ENCODE assay signal across 34 mouse cellular contexts in the genomic region with DNA sequence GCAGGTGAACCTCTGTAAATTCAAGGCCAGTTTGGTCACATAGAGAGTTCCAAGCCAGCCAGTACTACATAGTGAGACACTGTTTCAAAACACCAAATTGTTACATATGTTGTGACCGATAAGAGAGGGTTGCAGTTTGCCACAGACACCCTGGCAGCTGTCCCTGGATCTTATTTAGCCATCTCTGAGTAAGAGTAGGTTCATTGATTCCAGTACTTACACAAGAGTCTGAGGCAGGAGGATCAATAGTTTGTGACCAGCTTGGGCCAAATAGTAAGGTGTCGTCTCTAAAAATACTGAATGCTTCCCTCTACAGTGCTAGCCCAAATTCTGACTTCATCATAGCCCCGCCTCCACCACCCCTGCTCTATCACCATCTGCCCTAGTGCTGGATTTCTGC. TPM values are rescaled to one million over a fixed set of nuclear protein-coding genes. Genes with fewer than 3 reads are reported as not detected.
DNase-seq lines count a peak whose midpoint lies in the region; ATAC-seq and TF ChIP-seq lines count a peak whose summit lies in the region.
"Had no signal": no experiment of that assay in that cellular context is flagged by ENCODE, and none has a peak within 500 bp of the region (broad histone marks: within the 10 kb centered on the region; RNA-seq: fewer than 3 reads in every experiment).

No protein-coding gene starts in this region.

- no peak for TF ChIP-seq POLR2A in small intestine, adult 2 months (IDR thresholded peaks at IDR 0.05; ENCODE audit: low read depth, low read length)

- no peaks in the 10 kb centered on the region for H3K27me3 ChIP-seq in liver, embryonic 12.5 days (replicated peaks)
- H3K27me3 ChIP-seq in liver, embryonic 11.5 days (replicated peaks; ENCODE audit: control insufficient read depth, insufficient read depth, low read length), result no peaks in the 10 kb centered on the region
- no peaks in the 10 kb centered on the region for H3K27me3 ChIP-seq in liver, embryonic 15.5 days
- no peaks in the 10 kb centered on the region for H3K27me3 ChIP-seq in small intestine, adult 2 months (ENCODE audit: control insufficient read depth, insufficient read depth, low read length)
- no peaks in the 10 kb centered on the region for H3K27me3 ChIP-seq in kidney, embryonic 16.5 days (ENCODE audit: insufficient read depth, low read length)
- H3K27me3 ChIP-seq in lung, postnatal 0 days (replicated peaks; ENCODE audit: insufficient read depth, low read length), result no peaks in the 10 kb centered on the region
- H3K27me3 ChIP-seq: embryonic facial prominence, embryonic 12.5 days; limb, embryonic 12.5 days; neural tube, embryonic 15.5 days had no signal

- H3K4me3 ChIP-seq in liver, embryonic 12.5 days, result no peak overlapping the region
- H3K4me3 ChIP-seq in liver, embryonic 11.5 days (ENCODE audit: low read depth, low read length), result no peak overlapping the region
- no peak overlapping the region for H3K4me3 ChIP-seq in liver, embryonic 15.5 days (replicated peaks)
- no peak overlapping the region for H3K4me3 ChIP-seq in small intestine, adult 2 months (ENCODE audit: low read depth, low read length)
- H3K4me3 ChIP-seq in kidney, embryonic 16.5 days (ENCODE audit: low read length), result no peak overlapping the region
- no peak overlapping the region for H3K4me3 ChIP-seq in lung, postnatal 0 days (ENCODE audit: low read depth, low read length)
- H3K4me3 ChIP-seq: embryonic facial prominence, embryonic 12.5 days; forebrain, embryonic 10.5 days; gastrocnemius, adult 2 months; limb, embryonic 12.5 days; neural tube, embryonic 15.5 days had no signal

- H3K9me3 ChIP-seq in liver, embryonic 12.5 days (replicated peaks), result no peaks in the 10 kb centered on the region
- no peaks in the 10 kb centered on the region for H3K9me3 ChIP-seq in liver, embryonic 11.5 days (ENCODE audit: control insufficient read depth, low read length)
- H3K9me3 ChIP-seq in liver, embryonic 15.5 days (replicated peaks), result no peaks in the 10 kb centered on the region
- no peaks in the 10 kb centered on the region for H3K9me3 ChIP-seq in kidney, embryonic 16.5 days (ENCODE audit: low read length)
- H3K9me3 ChIP-seq in lung, postnatal 0 days (ENCODE audit: low read length), result no peaks in the 10 kb centered on the region
- H3K9me3 ChIP-seq: embryonic facial prominence, embryonic 12.5 days; forebrain, embryonic 10.5 days; limb, embryonic 12.5 days; neural tube, embryonic 15.5 days had no signal

- ATAC-seq in liver, embryonic 12.5 days, result peak; percentile 42; the same call in 1 of the 2 replicates
- no peak; the same call in 1 of the 2 replicates for ATAC-seq in liver, embryonic 11.5 days (replicated peaks; ENCODE audit: low FRiP score)
- ATAC-seq in liver, embryonic 15.5 days (ENCODE audit: insufficient read depth), result peak; percentile 42; the same call in 1 of the 2 replicates
- no peak for ATAC-seq in kidney, embryonic 16.5 days (ENCODE audit: low FRiP score, low TSS enrichment)
- no peak for ATAC-seq in lung, postnatal 0 days
- ATAC-seq: activated CD4-positive, CD25-positive, alpha-beta regulatory T cell, adult 4 months; CD4-positive, CD25-positive, alpha-beta regulatory T cell, adult 4 months; forebrain, embryonic 16.5 days; inflammation-experienced regulatory T-cells, adult 6 months had no signal

- no peak overlapping the region for H3K4me2 ChIP-seq in liver, embryonic 12.5 days
- no peak overlapping the region for H3K4me2 ChIP-seq in liver, embryonic 11.5 days
- no peak overlapping the region for H3K4me2 ChIP-seq in liver, embryonic 15.5 days
- no peak overlapping the region for H3K4me2 ChIP-seq in kidney, embryonic 16.5 days (replicated peaks; ENCODE audit: low read depth, low read length)
- H3K4me2 ChIP-seq in lung, postnatal 0 days (replicated peaks; ENCODE audit: low read depth, low read length), result no peak overlapping the region
- H3K4me2 ChIP-seq: embryonic facial prominence, embryonic 12.5 days; heart, embryonic 11.5 days; hindbrain, embryonic 14.5 days; limb, embryonic 12.5 days; neural tube, embryonic 15.5 days had no signal

- no peak for TF ChIP-seq CTCF in small intestine, adult 2 months (IDR thresholded peaks at IDR 0.05; ENCODE audit: extremely low read depth, insufficient read length, insufficient replicate concordance, low read depth, low read length)
- TF ChIP-seq CTCF in lung, postnatal 0 days (IDR thresholded peaks at IDR 0.05), result no peak

- WGBS in liver, embryonic 12.5 days (ENCODE audit: insufficient replicate concordance), result 64% methylated on average over 3 of the region's 3 CpGs
- WGBS in liver, embryonic 11.5 days, result 80% methylated on average over 3 of the region's 3 CpGs
- WGBS in liver, embryonic 15.5 days (ENCODE audit: insufficient replicate concordance), result 59% methylated on average over 3 of the region's 3 CpGs
- 66% methylated on average over 3 of the region's 3 CpGs for WGBS in small intestine, adult 2 months
- 83% methylated on average over 3 of the region's 3 CpGs for WGBS in kidney, embryonic 16.5 days
- WGBS in lung, postnatal 0 days, result 82% methylated on average over 3 of the region's 3 CpGs

- peaks cover 13% of the 10 kb centered on the region; the same call in 1 of the 2 replicates for H3K4me1 ChIP-seq in liver, embryonic 12.5 days
- H3K4me1 ChIP-seq in liver, embryonic 11.5 days (replicated peaks; ENCODE audit: control insufficient read depth, insufficient read depth, low read length), result no peaks in the 10 kb centered on the region
- peaks cover 6% of the 10 kb centered on the region for H3K4me1 ChIP-seq in liver, embryonic 15.5 days (replicated peaks)
- H3K4me1 ChIP-seq in small intestine, adult 2 months (ENCODE audit: control insufficient read depth, insufficient read depth, insufficient read length, low read length), result peaks cover under 1% of the 10 kb centered on the region; the same call in 1 of the 2 replicates
- peaks cover 3% of the 10 kb centered on the region; the same call in 1 of the 2 replicates for H3K4me1 ChIP-seq in kidney, embryonic 16.5 days (ENCODE audit: insufficient read depth, low read length)
- H3K4me1 ChIP-seq in lung, postnatal 0 days (ENCODE audit: insufficient read depth, low read depth, low read length), result no peaks in the 10 kb centered on the region
- H3K4me1 ChIP-seq: embryonic facial prominence, embryonic 12.5 days; forebrain, embryonic 10.5 days; neural tube, embryonic 15.5 days had no signal

- TF ChIP-seq EP300 in lung, postnatal 0 days (IDR thresholded peaks at IDR 0.05), result no peak

- H3K36me3 ChIP-seq in liver, embryonic 12.5 days, result no peaks in the 10 kb centered on the region
- H3K36me3 ChIP-seq in liver, embryonic 11.5 days (ENCODE audit: control insufficient read depth, insufficient read depth, low read length), result no peaks in the 10 kb centered on the region
- H3K36me3 ChIP-seq in liver, embryonic 15.5 days (replicated peaks), result no peaks in the 10 kb centered on the region
- no peaks in the 10 kb centered on the region for H3K36me3 ChIP-seq in small intestine, adult 2 months (ENCODE audit: control insufficient read depth, insufficient read depth, low read length)
- H3K36me3 ChIP-seq in kidney, embryonic 16.5 days (ENCODE audit: insufficient read depth, low read length), result no peaks in the 10 kb centered on the region
- H3K36me3 ChIP-seq in lung, postnatal 0 days (ENCODE audit: insufficient read depth, low read length), result no peaks in the 10 kb centered on the region
- H3K36me3 ChIP-seq: embryonic facial prominence, embryonic 12.5 days; forebrain, embryonic 10.5 days; limb, embryonic 12.5 days; neural tube, embryonic 15.5 days had no signal

- DNase-seq in liver, embryonic 11.5 days (ENCODE audit: low spot score), result no peak
- peak; percentile 65 for DNase-seq in A20 (ENCODE audit: low read depth, low spot score)
- DNase-seq in cerebellum, adult 11-12 months, result no peak
- DNase-seq in lung, postnatal 0 days (ENCODE audit: low spot score), result no peak
- DNase-seq: adrenal gland, adult 8-10 months; cerebellum, adult 8-10 months; cerebellum, postnatal 36 days; embryo, embryonic 11 days; gastrocnemius, adult 2 months; gastrocnemius, postnatal 36 days; heart, adult 18-20 months; heart, postnatal 4 days; kidney, adult 11 months; kidney, postnatal 25 days; lung, postnatal 4 days; midbrain, embryonic 14.5 days; right cerebral cortex, postnatal 25 days; thymus, adult 18-20 months had no signal

- H3K9ac ChIP-seq in liver, embryonic 12.5 days, result no peak overlapping the region
- no peak overlapping the region for H3K9ac ChIP-seq in liver, embryonic 11.5 days (ENCODE audit: low read depth, low read length)
- H3K9ac ChIP-seq in liver, embryonic 15.5 days, result no peak overlapping the region
- H3K9ac ChIP-seq in kidney, embryonic 16.5 days (replicated peaks; ENCODE audit: low read length), result no peak overlapping the region
- H3K9ac ChIP-seq in lung, postnatal 0 days (replicated peaks; ENCODE audit: low read depth), result no peak overlapping the region
- H3K9ac ChIP-seq: embryonic facial prominence, embryonic 12.5 days; hindbrain, embryonic 14.5 days; limb, embryonic 12.5 days; liver, embryonic 14.5 days; neural tube, embryonic 15.5 days had no signal

- no peak overlapping the region for H3K27ac ChIP-seq in liver, embryonic 12.5 days
- H3K27ac ChIP-seq in liver, embryonic 11.5 days (ENCODE audit: low read depth, low read length), result no peak overlapping the region
- no peak overlapping the region for H3K27ac ChIP-seq in liver, embryonic 15.5 days (replicated peaks)
- H3K27ac ChIP-seq in small intestine, adult 2 months (ENCODE audit: insufficient read depth, low read depth, low read length), result peak overlapping the region; percentile 12; the same call in 1 of the 2 replicates
- H3K27ac ChIP-seq in kidney, embryonic 16.5 days (ENCODE audit: low read length), result no peak overlapping the region
- H3K27ac ChIP-seq in lung, postnatal 0 days (ENCODE audit: low read length), result no peak overlapping the region
- H3K27ac ChIP-seq: embryonic facial prominence, embryonic 12.5 days; forebrain, embryonic 10.5 days; gastrocnemius, adult 2 months; hindbrain, embryonic 14.5 days; limb, embryonic 12.5 days; liver, embryonic 14.5 days; neural tube, embryonic 15.5 days had no signal

RNA-seq across cellular contexts. Expression of a gene that starts 40.1 kb away (rescaled TPM):
- polyA plus RNA-seq in liver, embryonic 12.5 days (2016; fragmentation: Nextera tagmentation; extraction: Ambion mirVana), result not detected in 2 replicates
- not detected in 2 replicates for polyA plus RNA-seq in liver, embryonic 11.5 days (2014; fragmentation: Nextera tagmentation; extraction: Ambion mirVana)
- not detected in 2 replicates for polyA plus RNA-seq in liver, embryonic 15.5 days (2015; fragmentation: Nextera tagmentation; extraction: Ambion mirVana)
- polyA plus RNA-seq in small intestine, adult 2 months (2012; rRNA removed), result 5.6 and 9.8 TPM in 2 replicates
- 1.5 and 1.7 TPM in 2 replicates for polyA plus RNA-seq in kidney, embryonic 16.5 days (2015; fragmentation: Nextera tagmentation; extraction: Ambion mirVana)
- not detected in 2 replicates for polyA plus RNA-seq in lung, postnatal 0 days (2015; fragmentation: Nextera tagmentation; extraction: Ambion mirVana)
- polyA plus RNA-seq: activated CD4-positive, CD25-positive, alpha-beta regulatory T cell, adult 4 months; CD4-positive, CD25-positive, alpha-beta regulatory T cell, adult 4 months; embryonic facial prominence, embryonic 12.5 days; forebrain, embryonic 10.5 days; forebrain, embryonic 16.5 days; heart, embryonic 11.5 days; hindbrain, embryonic 14.5 days; inflammation-experienced regulatory T-cells, adult 6 months; limb, embryonic 12.5 days; liver, embryonic 14.5 days; midbrain, embryonic 14.5 days; neural tube, embryonic 15.5 days; spleen, adult 2 months had no signal

Comparison
In these comparisons a context has a peak if more than half of its experiments do, and no peak if none do; other contexts are left out.
1. ATAC-seq: peak in liver, embryonic 12.5 days (single experiment) and liver, embryonic 15.5 days (single experiment); none in liver, embryonic 11.5 days (single experiment), kidney, embryonic 16.5 days (single experiment) and lung, postnatal 0 days (single experiment).